Mouse (Mus musculus) cortical plate, adult 2 months (tissue): ENCODE results near the gene Gsg1l. TPM values are rescaled to one million over a fixed set of nuclear protein-coding genes. Genes with fewer than 3 reads are reported as not detected.

Source experiments
- H3K27ac ChIP-seq: fragments of 200-500 bp; 2 replicates; pipeline ENCODE4 v1.5.1; 2012; ENCODE audit warnings: low read length, control low read depth, inconsistent platforms; ENCODE audit not compliant: insufficient read depth
- H3K4me1 ChIP-seq: fragments of 200-500 bp; 2 replicates; pipeline ENCODE4 v1.6.1; 2011; ENCODE audit warnings: low read length; ENCODE audit not compliant: control insufficient read depth, insufficient read depth
- H3K4me3 ChIP-seq: fragments of 200-500 bp; 2 replicates; pipeline ENCODE4 v1.5.1; 2011; ENCODE audit warnings: mild to moderate bottlenecking, low read length, control low read depth; ENCODE audit not compliant: insufficient read depth
- CTCF ChIP-seq: fragments of 200-500 bp; IDR thresholded peaks from 2 replicates; pipeline ENCODE4 v1.5.1; 2011; ENCODE audit warnings: mild to moderate bottlenecking, control low read depth, low read length; ENCODE audit not compliant: insufficient read depth; ENCODE audit errors: extremely low read depth
- POLR2A ChIP-seq: fragments of 200-500 bp; IDR thresholded peaks from 2 replicates; pipeline ENCODE4 v1.6.1; 2011; ENCODE audit warnings: mild to moderate bottlenecking, low read length, control low read depth; ENCODE audit not compliant: insufficient read depth; ENCODE audit errors: extremely low read depth
- polyA plus RNA-seq: library from polyadenylated mRNA; depleted of rRNA; stranded (reverse); fragments of >200 nt; gene quantifications from 2 replicates; pipeline ENCODE4 v1.2.3, GENCODE M21; 2012

Gsg1l gene
- polyA plus RNA-seq, 1 experiment, result 69.5 TPM

DNA sequence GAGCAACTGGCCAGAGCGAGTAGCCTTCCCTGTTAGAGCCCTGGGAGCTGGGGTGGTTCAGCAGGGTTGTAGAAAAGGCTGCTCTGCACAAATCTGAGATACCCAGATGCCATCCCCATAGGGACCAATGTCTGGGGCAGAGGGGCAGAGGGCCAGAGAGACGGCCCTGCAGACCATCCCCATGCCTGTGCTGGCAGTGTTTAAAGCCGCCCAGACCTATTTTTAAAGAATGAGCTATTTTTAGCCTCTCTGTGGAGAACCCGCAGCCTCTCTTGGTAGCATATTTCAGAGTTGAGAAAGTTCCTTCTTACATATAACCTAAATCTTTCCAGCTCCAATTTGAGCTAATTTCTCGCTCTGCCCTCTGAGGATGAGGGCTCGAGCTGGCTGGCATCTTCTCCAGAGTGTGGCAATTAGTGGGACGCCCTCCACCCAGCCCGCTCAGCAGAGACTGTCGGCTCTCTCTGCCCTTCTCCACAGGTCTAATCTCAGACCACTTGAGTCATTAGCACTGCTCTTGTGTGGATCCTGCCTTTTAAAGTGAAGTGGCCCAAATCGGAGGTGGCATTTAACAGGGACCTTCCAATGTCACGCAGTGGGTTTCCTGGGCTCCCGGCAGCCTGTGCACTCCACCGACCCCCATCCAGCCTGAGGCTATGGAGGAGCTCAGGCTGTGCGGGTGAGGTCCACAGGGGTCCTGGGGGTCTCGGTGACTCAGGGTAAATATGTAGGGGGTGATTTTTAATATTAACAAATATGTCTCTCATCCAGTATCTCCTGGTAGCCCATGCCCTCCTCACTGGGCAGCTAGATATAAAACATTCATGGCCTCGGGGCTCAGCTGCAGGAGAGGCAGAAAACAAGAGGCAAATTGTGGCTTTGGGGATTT is 148.6 kb downstream of the Gsg1l start:
- Histone ChIP-seq H3K4me1 (peaks cover 8% of the 10 kb centered on the region), H3K4me3 (no peak overlapping the region), H3K27ac (no peak overlapping the region)
- TF ChIP-seq CTCF, result no peak
- no peak for TF ChIP-seq POLR2A

GRCm38 (mm10) chr7:125931602-125932001 is 150.6 kb downstream of the Gsg1l start:
- H3K4me3 ChIP-seq, result no peak overlapping the region

DNA sequence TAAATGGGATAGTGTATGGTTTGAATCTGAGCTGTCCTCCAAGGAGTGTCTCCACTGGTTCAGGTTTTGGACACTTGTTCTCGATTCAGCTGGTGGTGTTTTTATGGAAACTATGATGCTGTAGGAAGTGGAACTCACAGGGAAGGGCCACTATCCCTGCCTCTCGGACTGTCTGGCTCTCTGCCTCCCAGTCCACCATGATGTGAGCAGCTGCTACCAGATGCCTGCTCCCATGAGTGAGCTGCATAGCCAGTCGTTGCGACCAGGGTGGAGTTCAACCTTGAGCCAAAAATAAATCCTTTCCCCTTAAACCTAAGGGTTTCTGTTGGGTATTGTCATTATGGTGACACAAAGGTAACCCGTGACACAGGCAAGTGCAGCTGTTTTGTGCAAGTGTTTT is 158.2 kb downstream of the Gsg1l start:
- Histone ChIP-seq H3K4me3 (no peak overlapping the region), H3K27ac (no peak overlapping the region), H3K4me1 (peaks cover 2% of the 10 kb centered on the region; the same call in 1 of the 2 replicates)
- TF ChIP-seq CTCF, result no peak
- TF ChIP-seq POLR2A, result no peak

More at GRCm38 (mm10) chr7:125931602-125932001, 150.6 kb downstream of the Gsg1l start:
- TF ChIP-seq POLR2A, result no peak
- no peak for TF ChIP-seq CTCF
- Histone ChIP-seq H3K4me1 (peaks cover 7% of the 10 kb centered on the region), H3K27ac (no peak overlapping the region)

DNA sequence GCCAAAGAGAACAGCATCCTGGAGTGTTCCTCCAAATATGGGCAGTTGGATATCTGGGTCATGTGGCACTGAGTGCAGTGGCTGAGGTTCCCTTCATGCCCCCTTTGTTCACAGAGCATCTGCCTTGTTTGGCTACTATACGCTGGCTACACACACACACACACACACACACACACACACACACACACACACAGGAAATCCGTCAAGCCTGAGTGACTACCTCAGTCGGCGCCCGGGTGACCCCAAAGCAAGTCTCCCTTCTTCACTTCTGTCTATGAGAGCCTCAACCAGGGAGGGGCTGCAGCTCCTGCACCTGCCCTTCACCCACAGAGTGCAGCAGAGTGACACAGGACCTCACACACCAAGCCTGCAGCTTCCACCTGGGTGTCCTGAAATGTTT is 161.4 kb downstream of the Gsg1l start:
- TF ChIP-seq CTCF (no peak), POLR2A (no peak)
- Histone ChIP-seq H3K4me3 (no peak overlapping the region), H3K27ac (no peak overlapping the region), H3K4me1 (peaks cover 2% of the 10 kb centered on the region; the same call in 1 of the 2 replicates)

- TF ChIP-seq POLR2A (no peak), CTCF (no peak)
- Histone ChIP-seq H3K4me1 (peaks cover 12% of the 10 kb centered on the region), H3K4me3 (no peak overlapping the region), H3K27ac (no peak overlapping the region)
Measured at GRCm38 (mm10) chr7:125900386-125901161, 181.6 kb downstream of the Gsg1l start.

DNA sequence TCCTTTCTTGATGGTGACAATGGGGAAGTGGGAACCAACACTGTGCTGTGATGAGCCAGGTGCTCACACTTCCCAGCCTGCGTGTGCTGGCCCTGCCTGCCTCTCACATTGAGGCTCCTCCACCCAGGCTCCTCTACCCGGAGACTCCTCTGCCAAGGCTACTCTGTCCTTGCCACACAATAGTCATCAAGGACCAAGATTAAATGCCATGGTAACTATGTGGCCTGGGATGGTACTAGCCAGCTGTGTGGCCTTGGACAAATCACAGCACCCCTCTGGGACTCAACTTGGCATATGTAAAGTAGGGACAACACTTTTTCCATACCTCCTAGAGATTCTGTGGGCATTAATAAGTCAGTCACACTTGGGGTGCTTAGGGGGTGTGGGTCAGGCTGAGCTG is 182.3 kb downstream of the Gsg1l start:
- TF ChIP-seq CTCF (no peak), POLR2A (no peak)
- no peak overlapping the region for H3K4me3 ChIP-seq
- peaks cover 12% of the 10 kb centered on the region for H3K4me1 ChIP-seq
- H3K27ac ChIP-seq, result 0 out of 2 replicates have a peak overlapping the region, but pooled peaks have one; percentile 18

DNA sequence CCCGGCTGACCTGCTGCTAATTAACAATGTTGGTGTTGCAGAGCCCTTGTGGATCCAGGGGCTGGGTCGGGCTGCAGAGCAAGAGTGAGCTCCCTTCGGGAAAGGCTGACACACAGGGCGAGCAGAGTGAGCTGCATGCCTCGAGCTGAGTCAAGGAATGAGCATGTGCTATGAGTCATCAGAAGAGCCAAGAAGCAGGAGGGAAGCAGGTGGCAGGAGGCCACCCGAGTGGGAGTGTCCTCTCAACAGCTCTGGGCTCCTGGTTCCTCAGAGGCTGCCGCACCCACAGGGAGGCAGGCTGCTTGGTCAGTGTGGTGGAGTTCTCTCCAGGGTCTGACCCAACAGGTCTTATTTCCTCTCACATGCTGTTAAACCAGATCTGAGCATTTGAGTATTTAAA is 183.2 kb downstream of the Gsg1l start:
- H3K27ac ChIP-seq, result no peak overlapping the region
- H3K4me1 ChIP-seq, result peaks cover 12% of the 10 kb centered on the region
- H3K4me3 ChIP-seq, result no peak overlapping the region
- no peak for TF ChIP-seq POLR2A
- TF ChIP-seq CTCF, result no peak

GRCm38 (mm10) chr7:125897059-125897458 is 185.2 kb downstream of the Gsg1l start:
- Histone ChIP-seq H3K4me1 (peaks cover 12% of the 10 kb centered on the region), H3K27ac (no peak overlapping the region), H3K4me3 (no peak overlapping the region)
- no peak for TF ChIP-seq POLR2A
- no peak for TF ChIP-seq CTCF

- Histone ChIP-seq H3K27ac (no peak overlapping the region), H3K4me3 (no peak overlapping the region), H3K4me1 (peaks cover 8% of the 10 kb centered on the region)
- TF ChIP-seq CTCF (no peak), POLR2A (no peak)
Measured at GRCm38 (mm10) chr7:125893621-125894020, 188.6 kb downstream of the Gsg1l start.

- TF ChIP-seq CTCF (no peak), POLR2A (no peak)
- Histone ChIP-seq H3K4me3 (no peak overlapping the region), H3K4me1 (peaks cover 9% of the 10 kb centered on the region), H3K27ac (peak overlapping the region; percentile 18; the same call in 1 of the 2 replicates)
Measured at GRCm38 (mm10) chr7:125888373-125888772, 193.8 kb downstream of the Gsg1l start.
